In the genomic region with DNA sequence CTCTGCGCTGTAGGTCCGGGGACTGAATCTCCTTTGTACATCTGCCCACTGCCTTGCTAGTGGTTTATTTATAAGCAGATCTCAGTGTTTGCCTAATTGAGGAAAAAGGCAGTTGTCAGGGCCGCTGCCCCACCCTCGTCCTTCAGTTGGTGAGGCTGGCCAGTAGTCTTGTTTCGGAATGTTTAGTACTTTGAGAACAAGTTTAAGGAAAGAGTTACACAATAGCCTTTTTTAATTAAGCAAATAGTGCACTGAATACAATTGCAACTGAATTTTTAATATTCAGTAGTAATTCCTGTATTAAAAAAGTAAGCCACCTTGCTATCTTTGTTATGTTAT, we compare ENCODE assay signal across 7 mouse cellular contexts. TPM values are rescaled to one million over a fixed set of nuclear protein-coding genes. Genes with fewer than 3 reads are reported as not detected.
DNase-seq lines count a peak whose midpoint lies in the region; ATAC-seq lines count a peak whose summit lies in the region.

No protein-coding gene starts in this region.

- WGBS in lung, embryonic 15.5 days, result 2% methylated on average over 5 of the region's 5 CpGs
- 2% methylated on average over 5 of the region's 5 CpGs for WGBS in forebrain, embryonic 11.5 days
- WGBS in liver, embryonic 12.5 days (ENCODE audit: insufficient replicate concordance), result 6% methylated on average over 5 of the region's 5 CpGs
- WGBS in stomach, embryonic 15.5 days, result 1% methylated on average over 5 of the region's 5 CpGs

- peak overlapping the region; percentile 57 for H3K27ac ChIP-seq in lung, embryonic 15.5 days
- peak overlapping the region; percentile 68; the same call in 1 of the 2 replicates for H3K27ac ChIP-seq in forebrain, embryonic 11.5 days (ENCODE audit: low read depth, low read length)
- H3K27ac ChIP-seq in liver, embryonic 12.5 days, result no peak overlapping the region
- H3K27ac ChIP-seq in stomach, embryonic 15.5 days, result no peak overlapping the region; the same call in 1 of the 2 replicates

- no peak for ATAC-seq in lung, embryonic 15.5 days (ENCODE audit: borderline replicate concordance, extremely low read depth, low FRiP score, low TSS enrichment)
- no peak for ATAC-seq in forebrain, embryonic 11.5 days (replicated peaks; ENCODE audit: low FRiP score)
- ATAC-seq in liver, embryonic 12.5 days, result no peak
- peak; percentile 23; the same call in 1 of the 2 replicates for ATAC-seq in stomach, embryonic 15.5 days (ENCODE audit: insufficient read depth, low FRiP score, low read depth)

- H3K36me3 ChIP-seq in lung, embryonic 15.5 days, result no peaks in the 10 kb centered on the region
- no peaks in the 10 kb centered on the region for H3K36me3 ChIP-seq in forebrain, embryonic 11.5 days (ENCODE audit: control insufficient read depth, insufficient read depth, low read length)
- no peaks in the 10 kb centered on the region for H3K36me3 ChIP-seq in liver, embryonic 12.5 days
- H3K36me3 ChIP-seq in stomach, embryonic 15.5 days, result no peaks in the 10 kb centered on the region

- H3K9ac ChIP-seq in lung, embryonic 15.5 days, result peak overlapping the region; percentile 70
- H3K9ac ChIP-seq in forebrain, embryonic 11.5 days (ENCODE audit: low read length), result peak overlapping the region; percentile 87
- peak overlapping the region; percentile 59; the same call in 1 of the 2 replicates for H3K9ac ChIP-seq in liver, embryonic 12.5 days
- peak overlapping the region; percentile 60 for H3K9ac ChIP-seq in stomach, embryonic 15.5 days

- H3K4me2 ChIP-seq in lung, embryonic 15.5 days, result peak overlapping the region; percentile 84
- H3K4me2 ChIP-seq in forebrain, embryonic 11.5 days (ENCODE audit: low read depth, low read length, severe bottlenecking), result peak overlapping the region; percentile 75
- peak overlapping the region; percentile 85 for H3K4me2 ChIP-seq in liver, embryonic 12.5 days
- H3K4me2 ChIP-seq in stomach, embryonic 15.5 days, result peak overlapping the region; percentile 78

- H3K27me3 ChIP-seq in lung, embryonic 15.5 days, result no peaks in the 10 kb centered on the region
- no peaks in the 10 kb centered on the region for H3K27me3 ChIP-seq in forebrain, embryonic 11.5 days (ENCODE audit: control insufficient read depth, insufficient read depth, low read length)
- peaks cover 44% of the 10 kb centered on the region for H3K27me3 ChIP-seq in liver, embryonic 12.5 days (replicated peaks)
- H3K27me3 ChIP-seq in stomach, embryonic 15.5 days (replicated peaks), result no peaks in the 10 kb centered on the region

- H3K4me3 ChIP-seq in lung, embryonic 15.5 days, result peak overlapping the region; percentile 84
- H3K4me3 ChIP-seq in forebrain, embryonic 11.5 days (ENCODE audit: low read depth, low read length), result peak overlapping the region; percentile 79
- peak overlapping the region; percentile 66 for H3K4me3 ChIP-seq in liver, embryonic 12.5 days
- peak overlapping the region; percentile 74 for H3K4me3 ChIP-seq in stomach, embryonic 15.5 days (replicated peaks)

- DNase-seq in lung, postnatal 4 days, result no peak
- no peak for DNase-seq in forebrain, embryonic 11.5 days (ENCODE audit: low spot score)
- DNase-seq in layer of hippocampus, adult 18-20 months (ENCODE audit: low spot score in 2 of 2), result no peak
- DNase-seq in cerebellum, postnatal 36 days, result no peak

- peaks cover 6% of the 10 kb centered on the region for H3K4me1 ChIP-seq in lung, embryonic 15.5 days
- peaks cover 5% of the 10 kb centered on the region; the same call in 1 of the 2 replicates for H3K4me1 ChIP-seq in forebrain, embryonic 11.5 days (replicated peaks; ENCODE audit: control insufficient read depth, insufficient read depth, low read length)
- peaks cover 12% of the 10 kb centered on the region; the same call in 1 of the 2 replicates for H3K4me1 ChIP-seq in liver, embryonic 12.5 days
- H3K4me1 ChIP-seq in stomach, embryonic 15.5 days, result 0 out of 2 replicates have a peak, but pooled peaks cover 2% of the 10 kb centered on the region

- H3K9me3 ChIP-seq in lung, embryonic 15.5 days, result no peaks in the 10 kb centered on the region
- H3K9me3 ChIP-seq in forebrain, embryonic 11.5 days (ENCODE audit: control insufficient read depth, low read length), result no peaks in the 10 kb centered on the region
- H3K9me3 ChIP-seq in liver, embryonic 12.5 days (replicated peaks), result no peaks in the 10 kb centered on the region
- no peaks in the 10 kb centered on the region for H3K9me3 ChIP-seq in stomach, embryonic 15.5 days

RNA-seq across cellular contexts. Expression of gene Fsd1l, which starts 0.7 kb away (rescaled TPM):
- 9.1 and 10.7 TPM in 2 replicates for polyA plus RNA-seq in lung, embryonic 15.5 days (2015; fragmentation: Nextera tagmentation; extraction: Ambion mirVana)
- polyA plus RNA-seq in forebrain, embryonic 11.5 days (2014; fragmentation: Nextera tagmentation; extraction: Ambion mirVana), result 27.7 and 27.9 TPM in 2 replicates
- polyA plus RNA-seq in liver, embryonic 12.5 days (2016; fragmentation: Nextera tagmentation; extraction: Ambion mirVana), result 1.5 TPM in 2 replicates
- polyA plus RNA-seq in stomach, embryonic 15.5 days (2015; fragmentation: Nextera tagmentation; extraction: Ambion mirVana), result 11.0 and 11.7 TPM in 2 replicates
- 10 to 100 TPM; 31.8 to 33.1 TPM for total RNA-seq in layer of hippocampus, adult 18-20 months (2021)

Comparison
In these comparisons a context has a peak if more than half of its experiments do, and no peak if none do; other contexts are left out.
1. H3K27ac ChIP-seq: peak in lung, embryonic 15.5 days (single experiment) and forebrain, embryonic 11.5 days (single experiment); none in liver, embryonic 12.5 days (single experiment) and stomach, embryonic 15.5 days (single experiment).
2. Peak in every context shown above with its lines, with median percentiles within 50 percentile points of each other: H3K4me2 ChIP-seq, H3K4me3 ChIP-seq and H3K9ac ChIP-seq.